Mouse (Mus musculus): Measurements from ENCODE around the gene Nt5dc2. TPM values are rescaled to one million over a fixed set of nuclear protein-coding genes. Genes with fewer than 3 reads are reported as not detected.

Nt5dc2 gene
- polyA plus RNA-seq, 1 experiment from 2014 or later = 268 TPM

- ATAC-seq (no peak), DNase-seq (ENCODE audit: low read depth, low spot score) (no peak)
- TF ChIP-seq CTCF (IDR thresholded peaks at IDR 0.05) = no peak
- CTCF ChIA-PET = no interaction called here
- no peaks in the 10 kb centered on the region for H3K27me3 ChIP-seq
- POLR2A ChIA-PET = interaction anchor here (1.2 kb wide), 1 partner anchor 64 kb away, joined by 5 read pairs; no protein-coding TSS in a partner anchor
- in situ Hi-C loops (cut with MboI; ENCODE audit: low pct_unique_long_range_greater_than_20kb) = loop anchor here (5.0 kb wide), 1 partner anchor 54 kb away; no protein-coding TSS in a partner anchor
Measured at GRCm38 (mm10) chr14:31133023-31133665, 2.3 kb downstream of the Nt5dc2 start.

GRCm38 (mm10) chr14:31134015-31135000 is 3.5 kb downstream of the Nt5dc2 start:
- in situ Hi-C loops (cut with MboI; ENCODE audit: low pct_unique_long_range_greater_than_20kb) = loop anchor here (5.0 kb wide), 1 partner anchor 53 kb away; no protein-coding TSS in a partner anchor
- H3K27me3 ChIP-seq = no peaks in the 10 kb centered on the region
- ATAC-seq = no peak
- no peak for DNase-seq (ENCODE audit: low read depth, low spot score)
- no peak for TF ChIP-seq CTCF (IDR thresholded peaks at IDR 0.05)
- CTCF ChIA-PET = no interaction called here
- POLR2A ChIA-PET = no interaction called here

DNA sequence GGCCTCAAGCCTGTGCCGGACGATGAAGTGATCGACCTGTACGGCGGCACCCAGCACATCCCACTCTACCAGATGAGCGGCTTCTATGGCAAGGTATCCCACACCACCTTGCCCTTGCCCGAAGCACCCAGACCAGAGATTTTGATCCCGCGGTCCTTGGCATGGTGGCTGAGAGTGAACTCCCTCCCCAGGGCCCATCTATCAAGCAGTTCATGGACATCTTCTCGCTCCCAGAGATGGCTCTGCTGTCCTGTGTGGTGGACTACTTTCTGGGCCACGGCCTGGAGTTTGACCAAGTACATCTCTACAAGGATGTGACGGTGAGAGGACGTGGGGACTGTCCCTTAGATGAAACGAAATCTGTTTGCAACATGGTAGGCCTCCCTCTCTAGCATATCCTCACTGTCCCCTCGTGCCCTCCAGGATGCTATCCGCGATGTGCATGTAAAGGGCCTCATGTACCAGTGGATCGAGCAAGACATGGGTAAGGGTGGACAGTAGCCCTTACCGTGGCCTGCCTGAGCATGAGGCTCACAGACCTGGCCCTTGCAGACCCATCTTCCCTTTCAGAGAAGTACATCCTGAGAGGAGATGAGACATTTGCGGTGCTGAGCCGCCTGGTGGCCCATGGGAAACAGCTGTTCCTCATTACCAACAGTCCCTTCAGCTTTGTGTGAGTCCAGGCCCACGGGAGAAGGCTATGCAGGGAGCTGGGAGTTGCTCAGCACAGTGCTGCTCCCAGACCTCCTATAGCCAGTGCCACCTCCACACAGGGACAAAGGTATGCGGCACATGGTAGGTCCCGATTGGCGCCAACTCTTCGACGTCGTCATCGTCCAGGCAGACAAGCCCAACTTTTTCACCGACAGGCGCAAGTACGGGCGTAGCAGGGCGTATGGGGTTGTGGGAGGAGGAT is 4.9 kb downstream of the Nt5dc2 start:
- POLR2A ChIA-PET = no interaction called here
- DNase-seq (ENCODE audit: low read depth, low spot score) = no peak
- CTCF ChIA-PET = no interaction called here
- in situ Hi-C loops (cut with MboI; ENCODE audit: low pct_unique_long_range_greater_than_20kb) = no loop called here
- no peaks in the 10 kb centered on the region for H3K27me3 ChIP-seq
- no peak for ATAC-seq
- no peak for TF ChIP-seq CTCF (IDR thresholded peaks at IDR 0.05)

GRCm38 (mm10) chr14:31136411-31137280 is 5.8 kb downstream of the Nt5dc2 start:
- ChIA-PET CTCF (no interaction called here), POLR2A (no interaction called here)
- TF ChIP-seq CTCF (IDR thresholded peaks at IDR 0.05) = no peak
- ATAC-seq = no peak
- no peak for DNase-seq (ENCODE audit: low read depth, low spot score)
- in situ Hi-C loops (cut with MboI; ENCODE audit: low pct_unique_long_range_greater_than_20kb) = no loop called here
- H3K27me3 ChIP-seq = no peaks in the 10 kb centered on the region

DNA sequence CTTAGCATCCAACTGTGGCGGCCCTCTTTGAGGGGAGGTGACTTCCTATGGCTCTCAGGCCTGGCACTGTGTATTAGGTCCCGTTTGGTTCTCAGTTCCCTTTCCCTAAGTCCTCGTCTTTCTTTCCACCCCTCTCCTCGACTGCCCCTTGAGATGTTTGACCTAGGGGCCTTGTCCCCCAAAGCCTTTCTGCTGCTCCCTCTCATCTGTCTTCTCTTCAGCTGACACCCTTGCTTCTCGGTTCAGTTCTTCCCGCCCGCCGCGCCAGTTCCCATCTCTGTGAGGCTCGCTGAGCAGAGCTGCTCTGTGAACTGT is 6.4 kb downstream of the Nt5dc2 start:
- in situ Hi-C loops (cut with MboI; ENCODE audit: low pct_unique_long_range_greater_than_20kb) = no loop called here
- DNase-seq (ENCODE audit: low read depth, low spot score) = no peak
- TF ChIP-seq CTCF (IDR thresholded peaks at IDR 0.05) = no peak
- no peaks in the 10 kb centered on the region for H3K27me3 ChIP-seq
- CTCF ChIA-PET = no interaction called here
- POLR2A ChIA-PET = no interaction called here
- ATAC-seq = no peak

- in situ Hi-C loops (cut with MboI; ENCODE audit: low pct_unique_long_range_greater_than_20kb) = no loop called here
- no peak for ATAC-seq
- ChIA-PET POLR2A (no interaction called here), CTCF (no interaction called here)
- no peak for TF ChIP-seq CTCF (IDR thresholded peaks at IDR 0.05)
- no peak for DNase-seq (ENCODE audit: low read depth, low spot score)
- no peaks in the 10 kb centered on the region for H3K27me3 ChIP-seq
Measured at GRCm38 (mm10) chr14:31137791-31138190, 6.9 kb downstream of the Nt5dc2 start.

DNA sequence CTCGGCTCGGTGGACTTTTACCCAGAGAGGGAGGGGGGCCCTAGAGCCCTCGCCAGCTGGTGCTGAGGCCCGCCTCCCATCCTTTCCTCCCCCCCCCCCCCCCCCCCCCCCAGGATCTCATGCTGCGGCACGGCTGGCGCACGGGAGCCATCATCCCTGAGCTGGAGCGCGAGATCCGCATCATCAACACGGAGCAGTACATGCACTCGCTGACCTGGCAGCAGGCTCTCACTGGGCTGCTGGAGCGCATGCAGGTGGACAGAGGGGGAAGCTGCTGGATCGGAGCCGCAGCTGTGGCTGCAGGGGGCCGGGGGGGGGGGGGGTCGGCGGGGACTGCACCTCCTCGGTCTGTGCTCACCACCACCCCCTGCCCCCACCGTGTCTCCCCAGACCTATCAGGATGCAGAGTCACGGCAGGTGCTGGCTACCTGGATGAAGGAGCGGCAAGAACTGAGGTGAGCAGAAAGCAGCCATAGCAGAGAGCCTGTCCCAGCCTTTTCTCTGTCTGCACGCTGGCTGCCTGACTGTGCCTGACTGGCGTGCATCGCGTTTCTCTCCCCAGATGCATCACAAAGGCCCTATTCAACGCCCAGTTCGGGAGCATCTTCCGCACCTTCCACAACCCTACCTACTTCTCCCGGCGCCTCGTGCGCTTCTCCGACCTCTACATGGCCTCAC is 7.5 kb downstream of the Nt5dc2 start:
- in situ Hi-C loops (cut with MboI; ENCODE audit: low pct_unique_long_range_greater_than_20kb) = no loop called here
- TF ChIP-seq CTCF (IDR thresholded peaks at IDR 0.05) = no peak
- H3K27me3 ChIP-seq = no peaks in the 10 kb centered on the region
- ATAC-seq = no peak
- POLR2A ChIA-PET = no interaction called here
- DNase-seq (ENCODE audit: low read depth, low spot score) = no peak
- CTCF ChIA-PET = no interaction called here

DNA sequence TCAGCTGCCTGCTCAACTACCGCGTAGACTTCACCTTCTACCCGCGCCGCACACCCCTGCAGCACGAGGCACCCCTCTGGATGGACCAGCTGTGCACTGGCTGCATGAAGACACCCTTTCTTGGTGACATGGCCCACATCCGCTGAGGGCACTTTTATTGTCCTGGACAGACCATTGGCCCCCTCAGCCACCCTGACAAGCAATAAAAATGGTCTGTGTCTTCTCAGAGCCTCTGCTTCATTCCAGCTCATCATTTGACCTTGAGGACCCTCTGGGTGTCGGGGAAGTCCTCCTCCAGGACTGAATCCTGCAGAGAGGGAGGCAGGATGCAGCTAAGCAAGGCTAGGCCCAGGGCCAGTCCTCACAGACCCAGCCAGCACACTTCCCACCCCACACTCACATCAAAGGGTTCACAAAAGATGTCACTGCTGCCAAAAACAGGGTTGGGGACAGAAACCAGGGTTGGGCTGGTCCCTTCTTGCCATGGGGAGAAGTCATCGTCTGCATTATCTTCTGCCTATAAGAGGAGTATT is 8.1 kb downstream of the Nt5dc2 start:
- no peak for TF ChIP-seq CTCF (IDR thresholded peaks at IDR 0.05)
- ATAC-seq (no peak), DNase-seq (ENCODE audit: low read depth, low spot score) (no peak)
- POLR2A ChIA-PET = no interaction called here
- in situ Hi-C loops (cut with MboI; ENCODE audit: low pct_unique_long_range_greater_than_20kb) = no loop called here
- CTCF ChIA-PET = no interaction called here
- no peaks in the 10 kb centered on the region for H3K27me3 ChIP-seq

GRCm38 (mm10) chr14:31139666-31140065 is 8.8 kb downstream of the Nt5dc2 start:
- no peak for ATAC-seq
- H3K27me3 ChIP-seq = no peaks in the 10 kb centered on the region
- in situ Hi-C loops (cut with MboI; ENCODE audit: low pct_unique_long_range_greater_than_20kb) = no loop called here

More at GRCm38 (mm10) chr14:31139666-31140065, 8.8 kb downstream of the Nt5dc2 start:
- no peak for DNase-seq (ENCODE audit: low read depth, low spot score)
- no peak for TF ChIP-seq CTCF (IDR thresholded peaks at IDR 0.05)
- ChIA-PET POLR2A (no interaction called here), CTCF (no interaction called here)
